Mouse (Mus musculus) adrenal gland, adult 18-20 months (tissue): Measurements from ENCODE around the gene Fam184b. TPM values are rescaled to one million over a fixed set of nuclear protein-coding genes. Genes with fewer than 3 reads are reported as not detected.

ENCODE experiments used
- DNase-seq, 2 experiments: peaks; one replicate each; pipeline ENCODE4 v3.0.0; 2021 to 2022; ENCODE audit warnings: low spot score in 2 of 2
- total RNA-seq, 2 experiments: library from RNA; stranded (reverse); gene quantifications; 1 replicate in 1 of 2; 2 replicates in 1 of 2; pipeline ENCODE4 v1.2.3; 2021

Fam184b gene
- total RNA-seq, 2 experiments from 2014 or later: 0.20 to 0.22 TPM

DNA sequence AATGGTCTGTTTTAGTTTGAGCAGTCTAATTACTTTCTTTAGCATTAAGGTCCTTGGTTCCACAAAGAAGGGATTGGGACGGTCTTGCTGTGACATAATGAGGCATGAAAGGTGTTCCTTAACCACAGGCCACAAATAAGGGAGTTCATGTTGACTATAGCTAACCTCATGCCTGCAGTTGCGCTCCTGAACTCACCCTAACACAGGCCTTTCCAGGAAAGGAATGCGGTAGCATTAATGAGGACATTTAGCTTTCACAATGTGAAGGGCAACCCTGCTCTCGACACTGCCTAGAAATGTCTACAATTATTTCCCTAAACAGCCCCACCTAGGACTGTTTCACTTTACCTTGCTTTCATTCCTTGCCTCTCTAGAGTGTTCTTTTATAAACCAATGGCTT is 40.4 kb downstream of the Fam184b start:
- no peak for DNase-seq

GRCm38 (mm10) chr5:45595363-45596039 is 43.9 kb downstream of the Fam184b start:
- no peak for DNase-seq

DNA sequence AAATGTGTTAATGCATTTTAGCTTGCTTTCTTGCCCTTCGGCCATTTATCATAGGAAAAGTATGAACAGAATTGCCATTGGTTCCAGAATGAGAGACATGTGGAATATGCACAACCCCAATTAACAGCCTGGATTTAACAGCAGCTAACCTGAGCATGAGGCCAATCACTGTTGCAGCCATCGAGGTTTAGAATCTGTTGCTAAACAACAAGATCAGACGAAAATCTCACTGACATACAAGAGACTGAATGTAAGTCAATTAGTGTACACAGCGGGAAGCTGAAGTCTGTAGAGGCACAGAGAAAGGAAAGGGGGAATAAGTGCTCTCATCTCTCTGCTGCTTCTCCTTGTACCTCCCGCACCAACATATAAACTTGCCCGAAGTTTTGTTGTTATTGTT is 46.1 kb downstream of the Fam184b start:
- no peak for DNase-seq

DNA sequence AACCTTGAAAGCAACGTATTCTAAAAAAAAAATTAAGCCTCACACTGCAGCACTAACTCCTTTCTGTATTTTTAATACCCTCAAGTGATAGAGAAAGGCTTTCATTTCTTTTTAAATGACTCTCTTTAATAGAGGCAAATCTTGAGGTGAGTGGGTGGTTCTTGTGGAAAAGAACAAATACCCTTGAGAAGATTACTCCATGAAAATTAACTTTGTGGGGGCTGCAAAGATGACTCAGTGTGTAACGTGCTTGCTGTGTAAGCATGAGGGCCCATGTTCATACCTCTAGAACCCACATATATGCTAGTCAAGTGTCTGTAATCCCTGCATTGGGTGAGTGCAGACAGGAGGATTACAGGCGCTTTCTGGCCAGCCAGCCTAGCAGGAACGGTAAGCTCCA is 49.3 kb downstream of the Fam184b start:
- DNase-seq: no peak

DNA sequence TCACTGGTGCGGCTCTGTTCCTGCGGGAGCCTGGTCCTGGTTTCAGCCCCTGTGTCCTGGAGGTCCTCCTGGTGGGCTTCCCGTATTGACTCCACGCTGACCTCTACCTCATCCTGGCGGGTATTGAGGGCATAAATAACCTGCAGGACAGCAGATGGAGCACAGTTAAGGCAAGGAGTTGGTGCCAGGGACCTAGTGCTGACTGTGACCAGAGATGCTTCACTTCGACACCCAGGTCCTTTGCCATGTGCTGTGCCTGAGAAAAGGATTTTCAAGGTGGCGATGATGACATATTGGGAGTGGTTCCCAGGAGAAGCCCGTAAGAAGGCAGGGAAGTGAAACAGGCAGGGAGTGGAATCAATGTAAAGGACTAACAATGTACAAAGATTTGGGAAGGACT is 54.8 kb downstream of the Fam184b start:
- DNase-seq: no peak

- DNase-seq: no peak
These were observed 59.1 kb downstream of the Fam184b start for GRCm38 (mm10) chr5:45580279-45580678.

GRCm38 (mm10) chr5:45577376-45577775 is 62.0 kb downstream of the Fam184b start:
- DNase-seq: no peak

DNA sequence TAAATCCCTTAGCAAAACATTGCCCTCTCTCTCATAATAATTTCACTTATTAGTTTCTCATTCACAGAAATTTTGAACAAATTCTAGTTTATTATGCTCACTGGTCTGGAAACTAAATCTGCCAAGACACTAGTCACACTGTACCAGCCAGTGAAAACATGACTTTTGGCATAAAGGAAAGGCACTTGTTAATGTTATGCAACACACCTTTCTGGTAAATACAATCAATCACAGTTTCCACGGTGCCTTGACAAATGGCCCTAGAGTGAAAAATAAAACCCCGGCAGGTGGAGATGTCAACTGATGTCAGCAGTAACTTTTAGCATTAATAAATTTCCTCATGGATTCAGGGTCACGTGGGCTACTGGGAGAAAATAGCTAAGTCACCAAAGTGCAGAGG is 62.7 kb downstream of the Fam184b start:
- no peak for DNase-seq

GRCm38 (mm10) chr5:45572816-45573215 is 66.6 kb downstream of the Fam184b start:
- DNase-seq: no peak

- no peak for DNase-seq
These were observed 73.6 kb downstream of the Fam184b start for GRCm38 (mm10) chr5:45565829-45566228.

DNA sequence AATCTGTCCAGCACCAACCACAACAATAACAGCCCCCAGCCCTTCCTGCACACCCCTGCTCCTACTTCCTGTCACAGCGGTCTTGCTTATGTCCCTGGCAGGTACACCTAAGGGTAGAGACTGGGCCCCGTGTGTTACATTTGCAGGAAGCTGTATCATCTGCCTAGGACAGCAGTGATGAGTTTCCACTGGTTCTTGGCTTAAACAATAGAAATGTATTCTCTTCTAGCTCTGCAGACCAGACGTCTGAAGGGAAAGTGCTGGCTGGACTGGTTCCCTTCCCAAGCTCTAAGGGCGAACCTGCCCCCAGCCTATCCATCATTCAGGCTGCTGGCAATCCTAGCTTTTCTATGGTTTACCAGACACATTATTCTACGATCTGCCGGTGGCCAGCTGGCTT is 75.4 kb downstream of the Fam184b start:
- DNase-seq: no peak

DNA sequence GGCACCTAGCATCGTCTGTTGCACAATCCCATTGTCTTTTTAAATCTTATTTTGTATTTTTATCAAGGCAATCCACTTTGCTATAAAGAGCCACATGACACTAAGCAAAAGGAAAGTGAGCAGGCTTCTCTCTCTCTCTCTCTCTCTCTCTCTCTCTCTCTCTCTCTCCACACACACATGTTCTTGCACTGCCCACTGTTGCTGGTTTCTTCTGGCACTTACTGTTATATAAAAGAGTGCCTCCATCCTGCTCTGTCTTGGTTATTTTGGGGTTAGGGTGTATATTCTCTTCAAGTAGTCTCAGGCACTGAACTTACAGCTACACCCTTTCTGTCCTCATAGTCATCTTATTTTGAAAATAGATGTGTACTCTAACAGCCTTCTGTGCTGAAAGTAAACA is 89.8 kb downstream of the Fam184b start:
- DNase-seq: no peak

DNA sequence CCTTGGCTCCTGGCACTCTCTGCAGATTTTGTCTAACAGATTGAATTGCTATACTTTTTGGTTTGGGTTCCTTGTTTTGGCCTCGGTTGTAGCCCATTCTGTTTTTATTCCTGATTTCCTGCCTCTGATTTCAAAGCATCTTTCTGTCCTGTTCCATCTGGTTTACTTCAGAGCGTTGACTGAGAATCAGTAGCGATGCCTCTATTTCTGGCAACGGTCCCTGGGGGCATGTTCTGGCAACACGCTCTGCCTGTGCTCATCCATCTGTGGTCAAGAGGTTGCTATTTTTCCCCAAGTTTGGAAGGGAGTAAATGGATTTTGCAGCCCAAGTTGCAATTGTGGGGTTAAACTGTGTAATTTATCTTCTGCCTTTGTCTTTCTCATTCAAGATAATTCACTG is 96.0 kb downstream of the Fam184b start:
- no peak for DNase-seq

GRCm38 (mm10) chr5:45539502-45539901 is 99.9 kb downstream of the Fam184b start:
- no peak for DNase-seq

- no peak for DNase-seq
These were observed 104.2 kb downstream of the Fam184b start for GRCm38 (mm10) chr5:45535177-45535576.

DNA sequence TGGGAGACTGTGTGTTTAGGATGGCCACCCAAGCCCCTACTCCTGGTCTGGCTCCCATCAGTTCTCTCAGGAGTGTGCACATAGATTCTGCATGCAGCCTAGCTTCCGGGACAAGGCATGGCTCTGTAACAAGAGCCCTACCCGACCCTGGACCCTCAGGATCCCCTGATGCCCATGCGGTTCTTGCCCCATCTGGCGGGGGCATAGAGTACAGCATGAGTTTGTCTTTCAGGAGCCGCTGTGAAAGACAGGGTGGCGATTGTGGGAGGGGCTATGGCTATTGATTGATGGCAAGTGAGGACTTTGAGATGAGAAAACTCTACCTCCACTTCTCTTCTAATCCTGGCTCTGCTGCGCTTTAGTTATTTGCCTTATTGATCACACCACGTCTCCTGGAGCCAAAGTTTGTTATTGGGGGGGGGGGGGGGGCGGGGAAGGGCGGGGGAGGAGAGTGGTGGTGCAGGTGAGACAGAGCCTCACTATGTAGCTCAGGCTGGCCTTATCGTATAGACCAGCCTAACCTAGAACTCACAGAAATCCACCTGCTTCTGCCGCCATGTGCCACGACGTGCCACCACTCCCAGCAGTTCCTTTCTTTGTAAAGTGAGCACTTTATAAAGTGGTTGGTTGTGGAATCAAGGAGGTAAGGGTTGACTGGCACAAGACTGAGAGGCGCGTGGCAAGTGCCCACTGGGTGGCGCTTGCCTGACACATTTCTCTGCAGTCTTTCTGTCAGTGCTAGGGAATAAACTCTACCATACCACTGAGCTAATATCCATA is 104.9 kb downstream of the Fam184b start:
- peak; percentile 33 to 48 for DNase-seq

- DNase-seq: peak in 1 of 2 experiments; percentile 10
These were observed 109.7 kb downstream of the Fam184b start for GRCm38 (mm10) chr5:45529696-45530095.

GRCm38 (mm10) chr5:45526338-45526737 is 113.1 kb downstream of the Fam184b start:
- DNase-seq: no peak

- no peak for DNase-seq
These were observed 114.3 kb downstream of the Fam184b start for GRCm38 (mm10) chr5:45525101-45525500.

GRCm38 (mm10) chr5:45521601-45522000 is 117.8 kb downstream of the Fam184b start:
- DNase-seq: no peak

GRCm38 (mm10) chr5:45520809-45521110 is 118.7 kb downstream of the Fam184b start:
- DNase-seq: no peak

DNA sequence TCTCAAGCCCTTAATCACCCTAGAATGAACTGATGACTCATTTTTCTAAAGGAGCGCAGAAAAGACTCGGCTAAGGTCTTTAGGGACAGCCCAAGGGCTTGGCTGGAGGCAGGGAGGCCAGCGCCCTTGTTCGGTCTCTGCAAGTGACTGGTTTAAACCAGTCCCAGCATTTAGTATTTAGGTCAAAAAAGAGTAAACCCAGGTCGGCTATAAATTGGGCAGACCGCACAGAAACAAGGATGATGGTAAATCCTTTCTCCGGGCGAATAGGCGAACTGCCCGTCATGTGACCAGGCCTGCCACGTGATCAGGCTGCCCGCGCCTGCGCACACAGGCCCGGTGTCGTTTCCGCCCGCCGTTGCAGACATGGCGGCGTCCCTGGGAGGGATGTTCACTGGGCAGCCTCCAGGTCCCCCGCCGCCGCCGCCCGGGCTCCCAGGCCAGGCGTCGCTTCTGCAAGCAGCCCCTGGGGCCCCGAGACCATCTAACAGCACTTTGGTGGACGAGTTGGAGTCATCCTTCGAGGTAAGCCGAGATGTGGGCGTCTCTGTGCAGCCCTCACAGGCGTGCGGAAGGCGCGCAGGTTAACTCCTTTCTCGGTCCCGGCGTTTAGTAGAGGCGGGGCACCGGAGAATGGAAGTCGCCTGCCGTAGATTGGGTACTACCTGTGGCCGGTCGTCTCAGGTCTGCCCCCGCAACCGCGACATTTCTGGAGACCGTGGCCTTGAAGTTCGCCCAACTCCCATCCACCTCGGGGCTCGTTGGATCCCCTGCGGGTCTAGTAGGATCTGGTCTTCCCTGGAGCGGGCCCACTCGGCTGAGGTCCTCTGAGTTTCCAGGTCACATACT is 119.2 kb downstream of the Fam184b start, which contains the start of gene Med28:
Gene Med28 (plus strand): TSS at position 270 of the 849 bp plus-strand sequence.
- peak; percentile 94 to 95 for DNase-seq
